Mouse (Mus musculus): ENCODE results near the gene Cdca3. TPM values are rescaled to one million over a fixed set of nuclear protein-coding genes. Genes with fewer than 3 reads are reported as not detected.
A peak's percentile ranks its signal among the peaks of the same experiment; 100 is the strongest.
"Not testable (repeated sequence)": the region's sequence is repeated elsewhere in the genome, so short reads cannot be mapped to it uniquely, and the experiment has no call there.

Gene Cdca3
- polyA plus RNA-seq, 1 experiment from 2014 or later, result 18.2 TPM

DNA sequence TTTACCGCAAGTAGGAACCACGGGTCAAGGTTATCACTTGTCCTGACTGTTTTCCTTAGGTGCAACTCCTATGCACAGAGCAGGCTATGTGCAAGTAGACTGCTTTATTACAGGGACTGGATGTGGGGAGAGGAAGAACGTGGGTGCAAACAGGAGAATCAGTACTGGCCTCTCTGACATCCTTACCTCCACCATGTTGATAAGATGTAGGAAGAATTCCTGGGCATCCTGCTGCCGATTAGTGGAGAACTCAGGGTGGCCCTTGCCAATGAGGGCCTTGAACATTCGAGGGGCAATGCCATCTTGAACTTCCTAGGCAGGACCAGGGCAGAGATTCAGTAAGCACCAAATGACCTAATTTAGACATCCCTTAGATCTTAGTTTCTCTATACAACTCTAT is 8.5 kb upstream of the Cdca3 start:
- no peak for ATAC-seq
- Histone ChIP-seq H3K36me3 (ENCODE audit: control insufficient read depth, insufficient read depth, low read length) (peaks cover 79% of the 10 kb centered on the region), H3K27ac (ENCODE audit: low read length) (no peak overlapping the region), H3K4me1 (ENCODE audit: control insufficient read depth, insufficient read depth, low read length) (no peaks in the 10 kb centered on the region), H3K9me3 (replicated peaks; ENCODE audit: control insufficient read depth, low read length, poor library complexity, severe bottlenecking) (no peaks in the 10 kb centered on the region), H3K27me3 (ENCODE audit: control insufficient read depth, insufficient read depth, low read depth, low read length) (no peaks in the 10 kb centered on the region), H3K4me2 (ENCODE audit: low read length) (no peak overlapping the region), H3K4me3 (ENCODE audit: low read depth, low read length) (no peak overlapping the region), H3K9ac (ENCODE audit: low read depth, low read length) (no peak overlapping the region)
- WGBS, result 92% methylated on average over 5 of the region's 5 CpGs

DNA sequence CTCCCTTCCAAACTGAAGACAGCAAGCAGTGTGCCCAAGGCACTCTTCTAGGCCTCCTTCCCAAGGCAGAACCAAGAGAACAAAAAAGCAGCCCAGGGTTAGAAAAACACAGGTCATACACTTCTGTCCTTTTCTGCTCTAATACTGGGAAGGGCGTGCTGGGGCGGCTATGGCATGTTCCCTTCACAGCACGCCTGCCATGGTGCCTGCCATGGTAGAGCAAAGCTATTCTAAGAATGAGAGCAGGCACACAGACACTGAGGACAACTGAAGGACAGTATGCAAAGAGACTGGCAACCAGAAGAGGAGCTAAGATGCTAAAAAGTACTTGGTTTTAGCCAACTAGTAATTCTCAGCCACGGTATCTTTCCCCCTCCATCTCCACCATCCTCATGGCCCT is 7.3 kb upstream of the Cdca3 start:
- H3K4me3 ChIP-seq (ENCODE audit: low read depth, low read length), result no peak overlapping the region
- no peak overlapping the region for H3K4me2 ChIP-seq (ENCODE audit: low read length)
- no peak overlapping the region for H3K27ac ChIP-seq (ENCODE audit: low read length)
- 91% methylated on average over 4 of the region's 4 CpGs for WGBS
- peaks cover 79% of the 10 kb centered on the region for H3K36me3 ChIP-seq (ENCODE audit: control insufficient read depth, insufficient read depth, low read length)
- H3K9ac ChIP-seq (ENCODE audit: low read depth, low read length), result no peak overlapping the region
- H3K9me3 ChIP-seq (replicated peaks; ENCODE audit: control insufficient read depth, low read length, poor library complexity, severe bottlenecking), result no peaks in the 10 kb centered on the region
- no peaks in the 10 kb centered on the region; the same call in 1 of the 2 replicates for H3K4me1 ChIP-seq (ENCODE audit: control insufficient read depth, insufficient read depth, low read length)
- ATAC-seq, result no peak
- no peaks in the 10 kb centered on the region for H3K27me3 ChIP-seq (ENCODE audit: control insufficient read depth, insufficient read depth, low read depth, low read length)

DNA sequence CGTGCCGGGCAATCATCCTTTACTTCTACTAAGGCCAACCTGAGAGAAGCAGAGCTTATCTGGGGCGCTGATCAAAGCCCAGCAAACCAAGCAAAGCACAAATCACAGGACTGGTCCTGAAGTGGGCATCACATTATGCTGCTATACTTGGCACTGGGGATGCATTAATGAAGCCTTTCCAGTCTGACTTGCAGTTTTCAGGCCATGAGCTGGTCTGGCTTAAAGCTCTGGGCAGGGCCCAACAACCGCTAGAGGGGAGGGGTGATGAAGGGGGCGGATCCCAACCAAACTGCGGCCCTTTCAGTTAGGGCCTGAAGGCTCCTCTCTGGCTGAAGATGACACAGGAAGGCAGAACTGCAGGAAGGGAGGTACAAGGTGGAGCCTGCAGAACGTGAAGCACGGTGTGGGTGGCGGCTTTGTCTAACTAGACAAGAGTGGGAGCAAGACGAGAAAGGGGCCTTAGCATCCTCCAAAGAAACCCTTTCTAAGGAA is 1.2 kb upstream of the Cdca3 start:
- H3K27me3 ChIP-seq (ENCODE audit: control insufficient read depth, insufficient read depth, low read depth, low read length), result no peaks in the 10 kb centered on the region
- peaks cover 28% of the 10 kb centered on the region for H3K36me3 ChIP-seq (ENCODE audit: control insufficient read depth, insufficient read depth, low read length)
- 20% methylated on average over 10 of the region's 10 CpGs for WGBS
- no peaks in the 10 kb centered on the region for H3K9me3 ChIP-seq (replicated peaks; ENCODE audit: control insufficient read depth, low read length, poor library complexity, severe bottlenecking)
- no peak for ATAC-seq
- peak overlapping the region; percentile 48 for H3K4me3 ChIP-seq (ENCODE audit: low read depth, low read length)
- H3K4me2 ChIP-seq (ENCODE audit: low read length), result peak overlapping the region; percentile 87
- peak overlapping the region; percentile 83 for H3K27ac ChIP-seq (ENCODE audit: low read length)
- peaks cover 16% of the 10 kb centered on the region for H3K4me1 ChIP-seq (ENCODE audit: control insufficient read depth, insufficient read depth, low read length)
- peak overlapping the region; percentile 71 for H3K9ac ChIP-seq (ENCODE audit: low read depth, low read length)

DNA sequence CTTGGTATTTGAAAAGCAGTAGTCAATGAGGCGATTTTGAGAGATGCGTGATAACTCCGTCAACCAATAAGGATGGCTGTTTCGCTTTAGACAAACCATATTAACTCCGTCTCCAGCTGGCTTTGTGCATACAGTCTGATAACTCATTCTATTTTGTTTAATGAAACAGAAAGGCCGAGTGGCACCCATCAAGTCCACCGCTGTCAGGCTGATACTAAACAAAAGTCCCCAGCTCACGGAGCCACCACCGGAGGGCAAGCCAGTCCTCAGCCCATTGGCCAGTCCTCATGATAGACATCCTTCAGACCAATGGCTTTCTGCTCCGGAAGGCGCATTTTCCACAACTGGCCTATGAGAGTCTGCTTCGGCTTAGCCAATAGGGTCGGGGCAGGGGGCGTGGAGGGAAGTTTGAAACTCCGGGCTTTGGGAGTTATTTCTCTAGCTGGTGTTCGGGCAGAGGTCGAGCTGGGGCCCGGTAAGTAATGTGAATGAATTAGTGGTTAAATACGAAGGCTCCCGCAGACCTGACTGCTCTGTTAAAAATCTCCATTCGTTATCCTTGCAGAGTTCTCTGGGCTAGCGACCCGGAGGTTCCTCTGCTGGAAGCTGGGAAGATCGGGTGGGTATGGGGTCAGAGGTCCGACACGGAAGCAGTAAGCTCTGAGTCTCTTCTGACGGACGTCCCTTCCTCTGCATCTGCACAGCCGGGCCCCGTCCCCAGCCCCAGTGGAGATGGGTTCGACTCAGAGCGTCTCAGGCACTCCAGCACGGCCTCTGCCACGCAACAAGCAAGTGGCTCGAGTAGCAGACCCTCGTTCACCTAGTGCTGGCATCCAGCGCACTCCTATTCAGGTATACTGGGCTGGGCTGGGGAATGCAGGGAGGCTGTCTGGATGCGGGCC is 703 bp downstream of the Cdca3 start:
- no peaks in the 10 kb centered on the region for H3K27me3 ChIP-seq (ENCODE audit: control insufficient read depth, insufficient read depth, low read depth, low read length)
- H3K27ac ChIP-seq (ENCODE audit: low read length), result peak overlapping the region; percentile 81
- peaks cover 16% of the 10 kb centered on the region for H3K4me1 ChIP-seq (ENCODE audit: control insufficient read depth, insufficient read depth, low read length)
- no peaks in the 10 kb centered on the region for H3K9me3 ChIP-seq (replicated peaks; ENCODE audit: control insufficient read depth, low read length, poor library complexity, severe bottlenecking)
- peak overlapping the region; percentile 48 for H3K4me3 ChIP-seq (ENCODE audit: low read depth, low read length)
- ATAC-seq, result peak; percentile 91
- H3K9ac ChIP-seq (ENCODE audit: low read depth, low read length), result peak overlapping the region; percentile 59
- under 1% methylated on average over 38 of the region's 38 CpGs for WGBS
- peak overlapping the region; percentile 65 for H3K4me2 ChIP-seq (ENCODE audit: low read length)
- H3K36me3 ChIP-seq (ENCODE audit: control insufficient read depth, insufficient read depth, low read length), result peaks cover 12% of the 10 kb centered on the region

DNA sequence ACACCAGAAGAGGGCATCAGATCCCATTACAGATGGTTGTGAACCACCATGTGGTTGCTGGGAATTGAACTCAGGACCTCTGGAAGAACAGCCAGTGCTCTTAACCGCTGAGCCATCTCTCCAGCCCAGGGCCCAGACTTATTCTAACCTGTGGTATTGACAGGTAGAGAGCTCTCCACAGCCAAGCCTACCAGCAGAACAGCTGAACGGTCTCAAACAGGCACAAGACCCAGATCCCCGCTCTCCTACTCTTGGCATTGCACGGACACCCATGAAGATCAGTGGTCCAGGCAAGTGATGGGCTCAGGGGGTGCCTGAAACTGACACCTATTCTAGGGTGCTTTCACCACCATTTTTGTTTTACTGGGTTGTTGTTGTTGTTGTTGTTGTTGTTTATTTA is 1.9 kb downstream of the Cdca3 start:
- peaks cover 16% of the 10 kb centered on the region for H3K4me1 ChIP-seq (ENCODE audit: control insufficient read depth, insufficient read depth, low read length)
- WGBS, result 96% methylated on average over 4 of the region's 4 CpGs
- H3K4me2 ChIP-seq (ENCODE audit: low read length); H3K9me3 ChIP-seq (replicated peaks; ENCODE audit: control insufficient read depth, low read length, poor library complexity, severe bottlenecking); H3K4me3 ChIP-seq (ENCODE audit: low read depth, low read length); H3K27ac ChIP-seq (ENCODE audit: low read length); H3K36me3 ChIP-seq (ENCODE audit: control insufficient read depth, insufficient read depth, low read length); H3K9ac ChIP-seq (ENCODE audit: low read depth, low read length); ATAC-seq; H3K27me3 ChIP-seq (ENCODE audit: control insufficient read depth, insufficient read depth, low read depth, low read length): not testable (repeated sequence)

DNA sequence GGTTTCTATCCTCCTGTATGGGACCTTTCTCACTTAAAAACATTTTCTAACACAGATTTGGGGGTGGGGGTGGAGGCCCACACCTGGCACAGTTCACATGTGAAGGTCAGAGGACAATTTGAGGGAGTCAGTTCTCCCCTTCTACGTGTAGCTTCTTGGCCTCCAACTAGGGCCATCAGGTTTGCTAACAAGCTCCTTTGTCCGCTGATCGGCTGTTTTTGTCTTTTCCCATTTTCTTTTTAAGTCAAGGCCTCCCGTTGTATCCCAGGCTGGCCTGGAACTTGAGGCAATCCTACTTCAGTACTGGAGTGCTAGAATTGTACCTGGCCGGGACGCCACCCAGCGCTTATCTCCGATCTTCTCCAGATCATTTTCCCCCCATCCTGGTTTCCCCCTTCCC is 2.3 kb downstream of the Cdca3 start:
- Histone ChIP-seq H3K27ac (ENCODE audit: low read length) (no peak overlapping the region), H3K9me3 (replicated peaks; ENCODE audit: control insufficient read depth, low read length, poor library complexity, severe bottlenecking) (no peaks in the 10 kb centered on the region), H3K4me3 (ENCODE audit: low read depth, low read length) (no peak overlapping the region), H3K27me3 (ENCODE audit: control insufficient read depth, insufficient read depth, low read depth, low read length) (no peaks in the 10 kb centered on the region), H3K4me1 (ENCODE audit: control insufficient read depth, insufficient read depth, low read length) (peaks cover 16% of the 10 kb centered on the region), H3K4me2 (ENCODE audit: low read length) (no peak overlapping the region), H3K36me3 (ENCODE audit: control insufficient read depth, insufficient read depth, low read length) (no peaks in the 10 kb centered on the region; the same call in 1 of the 2 replicates), H3K9ac (ENCODE audit: low read depth, low read length) (no peak overlapping the region)
- 92% methylated on average over 8 of the region's 8 CpGs for WGBS
- ATAC-seq, result no peak

DNA sequence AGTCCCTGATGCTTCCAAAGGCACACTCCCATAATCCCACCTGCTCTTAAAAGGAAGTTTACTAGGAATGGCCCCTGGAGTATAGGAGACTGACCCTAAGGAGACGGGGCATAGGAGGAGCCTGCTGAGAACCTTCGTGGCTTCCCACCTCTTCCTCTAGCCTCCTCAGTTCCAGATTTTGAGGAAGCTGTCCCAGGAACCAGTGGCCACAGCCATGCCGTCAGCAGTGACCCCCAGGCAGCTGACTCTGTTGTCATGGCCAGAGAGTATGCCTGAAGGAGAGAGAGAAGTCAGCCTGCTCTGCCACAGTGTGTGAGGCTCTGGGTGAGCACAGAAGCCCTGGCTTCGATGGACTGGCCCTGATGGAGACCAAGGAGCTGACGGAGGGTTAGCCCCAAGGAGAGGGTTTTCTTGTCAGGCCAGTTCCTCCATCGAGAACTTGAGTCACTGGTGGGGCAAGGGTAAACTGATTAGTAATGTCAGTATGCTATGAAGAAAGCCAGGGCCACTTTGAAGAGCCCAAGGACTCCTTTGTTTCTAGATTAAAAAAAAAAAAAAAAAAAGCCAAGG is 5.2 kb downstream of the Cdca3 start:
- Histone ChIP-seq H3K36me3 (ENCODE audit: control insufficient read depth, insufficient read depth, low read length) (no peaks in the 10 kb centered on the region), H3K4me1 (ENCODE audit: control insufficient read depth, insufficient read depth, low read length) (peaks cover 6% of the 10 kb centered on the region), H3K9ac (ENCODE audit: low read depth, low read length) (no peak overlapping the region), H3K27ac (ENCODE audit: low read length) (no peak overlapping the region), H3K4me3 (ENCODE audit: low read depth, low read length) (no peak overlapping the region), H3K4me2 (ENCODE audit: low read length) (no peak overlapping the region), H3K9me3 (replicated peaks; ENCODE audit: control insufficient read depth, low read length, poor library complexity, severe bottlenecking) (no peaks in the 10 kb centered on the region), H3K27me3 (ENCODE audit: control insufficient read depth, insufficient read depth, low read depth, low read length) (no peaks in the 10 kb centered on the region)
- ATAC-seq, result no peak
- 91% methylated on average over 6 of the region's 6 CpGs for WGBS

DNA sequence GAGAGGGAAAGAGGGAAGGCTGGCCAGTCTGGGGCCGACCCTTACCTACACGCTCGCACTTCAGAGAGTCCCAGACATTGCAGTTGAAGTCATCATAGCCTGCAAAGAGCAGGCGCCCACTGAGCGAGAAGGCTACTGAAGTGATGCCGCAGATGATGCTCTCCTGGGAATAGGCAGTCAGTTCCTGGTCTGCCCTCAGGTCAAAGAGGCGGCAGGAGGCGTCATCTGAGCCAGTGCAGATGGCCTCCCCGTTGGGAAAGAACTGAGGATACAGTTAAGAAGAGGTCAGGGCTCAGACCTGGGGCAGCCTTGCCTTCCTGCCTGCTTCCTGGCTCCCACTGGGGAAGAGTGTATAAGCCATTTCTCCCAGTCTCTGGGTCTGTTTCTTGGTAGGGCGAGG is 6.2 kb downstream of the Cdca3 start:
- no peaks in the 10 kb centered on the region for H3K9me3 ChIP-seq (replicated peaks; ENCODE audit: control insufficient read depth, low read length, poor library complexity, severe bottlenecking)
- H3K4me1 ChIP-seq (ENCODE audit: control insufficient read depth, insufficient read depth, low read length), result peaks cover under 1% of the 10 kb centered on the region; the same call in 1 of the 2 replicates
- H3K9ac ChIP-seq (ENCODE audit: low read depth, low read length), result no peak overlapping the region
- no peak overlapping the region for H3K27ac ChIP-seq (ENCODE audit: low read length)
- H3K27me3 ChIP-seq (ENCODE audit: control insufficient read depth, insufficient read depth, low read depth, low read length), result no peaks in the 10 kb centered on the region
- no peak overlapping the region for H3K4me3 ChIP-seq (ENCODE audit: low read depth, low read length)
- no peak overlapping the region for H3K4me2 ChIP-seq (ENCODE audit: low read length)
- WGBS, result 72% methylated on average over 10 of the region's 10 CpGs
- ATAC-seq, result no peak
- no peaks in the 10 kb centered on the region for H3K36me3 ChIP-seq (ENCODE audit: control insufficient read depth, insufficient read depth, low read length)

DNA sequence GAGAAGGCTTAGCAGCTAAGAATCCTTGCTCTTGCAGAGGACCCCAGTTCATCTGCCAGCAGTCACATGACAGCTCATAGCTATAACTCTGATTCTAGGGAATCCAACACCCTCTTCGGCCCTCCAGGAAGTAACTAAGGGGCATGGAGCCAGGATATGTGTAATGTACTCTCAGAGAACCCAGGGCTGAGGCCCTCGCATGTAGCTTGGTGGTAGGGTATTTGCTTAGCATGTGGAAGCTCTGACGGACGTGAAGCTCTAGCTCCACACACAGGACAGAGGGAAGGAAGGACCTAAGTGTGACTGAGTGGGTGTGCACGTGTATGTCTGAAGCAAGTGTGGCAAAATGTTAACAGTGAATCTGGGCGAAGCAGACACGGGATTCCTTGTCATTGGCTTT is 7.1 kb downstream of the Cdca3 start:
- ATAC-seq, result no peak
- 0 out of 2 replicates have a peak overlapping the region, but pooled peaks have one; percentile 20 for H3K9ac ChIP-seq (ENCODE audit: low read depth, low read length)
- no peaks in the 10 kb centered on the region for H3K4me1 ChIP-seq (ENCODE audit: control insufficient read depth, insufficient read depth, low read length)
- no peaks in the 10 kb centered on the region for H3K27me3 ChIP-seq (ENCODE audit: control insufficient read depth, insufficient read depth, low read depth, low read length)
- peaks cover 3% of the 10 kb centered on the region for H3K36me3 ChIP-seq (ENCODE audit: control insufficient read depth, insufficient read depth, low read length)
- no peaks in the 10 kb centered on the region for H3K9me3 ChIP-seq (replicated peaks; ENCODE audit: control insufficient read depth, low read length, poor library complexity, severe bottlenecking)
- WGBS, result 82% methylated on average over 7 of the region's 7 CpGs
- H3K4me3 ChIP-seq (ENCODE audit: low read depth, low read length), result no peak overlapping the region
- no peak overlapping the region for H3K27ac ChIP-seq (ENCODE audit: low read length)
- no peak overlapping the region for H3K4me2 ChIP-seq (ENCODE audit: low read length)
